Mouse (Mus musculus) liver, embryonic 14.5 days (tissue): Measurements from ENCODE around the gene Tmem128.

Experiments used
- CTCF ChIP-seq: IDR thresholded peaks from 2 replicates; pipeline ENCODE4 v1.5.1; 2016; ENCODE audit warnings: antibody characterized with exemption, low read depth, control low read depth
- EP300 ChIP-seq: IDR thresholded peaks from 2 replicates; pipeline ENCODE4 v1.6.1; 2016; ENCODE audit warnings: antibody characterized with exemption, low read depth

DNA sequence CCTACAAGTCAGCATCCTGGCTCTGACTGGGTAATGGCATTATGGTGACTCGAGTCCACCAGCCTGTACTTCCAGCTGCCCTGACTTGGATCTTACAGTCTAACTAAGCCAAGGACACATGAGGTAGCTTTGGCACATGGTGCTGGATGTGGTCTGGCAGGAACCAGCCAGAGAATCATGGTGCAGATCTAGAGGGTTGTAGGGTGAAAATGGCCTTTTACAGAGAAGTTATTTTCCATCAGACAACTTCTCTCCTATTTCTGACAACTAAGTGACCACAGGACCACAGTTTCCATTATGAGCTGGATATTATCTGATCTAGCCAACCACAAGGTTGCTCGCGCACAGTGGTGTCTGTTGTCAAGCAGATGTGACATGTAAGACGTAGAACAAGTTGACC, 13.8 kb downstream of the Tmem128 start:
- no peak for TF ChIP-seq CTCF
- no peak for TF ChIP-seq EP300
